Mouse (Mus musculus) cerebellum, adult 11 months (tissue): Measurements from ENCODE around the gene Gm10135.
"Not testable (repeated sequence)": the region's sequence is repeated elsewhere in the genome, so short reads cannot be mapped to it uniquely, and the experiment has no call there.

ENCODE experiments used
- DNase-seq: peaks from one replicate; pipeline ENCODE4 v3.0.0; 2022

Gm10135 gene

GRCm38 (mm10) chr5:72974602-72975001, at the start of gene Gm10135:
Gm10135 (minus strand) TSS chr5:72974702.
- DNase-seq, result no peak

- DNase-seq, result no peak
These were observed 49.3 kb upstream of the Gm10135 start for GRCm38 (mm10) chr5:73023801-73024200.

GRCm38 (mm10) chr5:73014745-73015144, 40.2 kb upstream of the Gm10135 start:
- DNase-seq, result no peak

- DNase-seq, result not testable (repeated sequence)
These were observed 39.2 kb upstream of the Gm10135 start for GRCm38 (mm10) chr5:73013611-73014287.

- not testable (repeated sequence) for DNase-seq
These were observed 38.5 kb upstream of the Gm10135 start for GRCm38 (mm10) chr5:73012884-73013610.

GRCm38 (mm10) chr5:73011806-73012205, 37.3 kb upstream of the Gm10135 start:
- not testable (repeated sequence) for DNase-seq

- DNase-seq, result not testable (repeated sequence)
These were observed 33.7 kb upstream of the Gm10135 start for GRCm38 (mm10) chr5:73008230-73008629.

- DNase-seq, result no peak
These were observed 33.1 kb upstream of the Gm10135 start for GRCm38 (mm10) chr5:73007582-73007959.

- no peak for DNase-seq
These were observed 32.5 kb upstream of the Gm10135 start, which contains the start of gene Slc10a4 for GRCm38 (mm10) chr5:73006784-73007581. Slc10a4 (plus strand) TSS chr5:73006883.

- no peak for DNase-seq
These were observed 29.5 kb upstream of the Gm10135 start for GRCm38 (mm10) chr5:73004046-73004445.

GRCm38 (mm10) chr5:72998546-72998945, 24.0 kb upstream of the Gm10135 start:
- not testable (repeated sequence) for DNase-seq

GRCm38 (mm10) chr5:72995379-72995778, 20.9 kb upstream of the Gm10135 start:
- DNase-seq, result no peak

GRCm38 (mm10) chr5:72994928-72995327, 20.4 kb upstream of the Gm10135 start:
- DNase-seq, result no peak

- DNase-seq, result no peak
These were observed 19.9 kb upstream of the Gm10135 start for GRCm38 (mm10) chr5:72994424-72994823.

- DNase-seq, result no peak
These were observed 18.0 kb upstream of the Gm10135 start for GRCm38 (mm10) chr5:72992474-72992873.

GRCm38 (mm10) chr5:72989756-72990155, 15.3 kb upstream of the Gm10135 start:
- no peak for DNase-seq

- no peak for DNase-seq
These were observed 13.3 kb upstream of the Gm10135 start for GRCm38 (mm10) chr5:72987786-72988185.

GRCm38 (mm10) chr5:72984091-72984490, 9.6 kb upstream of the Gm10135 start:
- DNase-seq, result no peak

GRCm38 (mm10) chr5:72976539-72976938, 2.0 kb upstream of the Gm10135 start:
- no peak for DNase-seq

- no peak for DNase-seq
These were observed 1.5 kb upstream of the Gm10135 start for GRCm38 (mm10) chr5:72975996-72976395.

- DNase-seq, result no peak
These were observed 1.6 kb downstream of the Gm10135 start for GRCm38 (mm10) chr5:72972934-72973333.

GRCm38 (mm10) chr5:72972435-72972834, 2.1 kb downstream of the Gm10135 start:
- DNase-seq, result no peak

- no peak for DNase-seq
These were observed 8.8 kb downstream of the Gm10135 start for GRCm38 (mm10) chr5:72965706-72966105.
